Mouse (Mus musculus): Measurements from ENCODE around the gene Wrb. TPM values are rescaled to one million over a fixed set of nuclear protein-coding genes. Genes with fewer than 3 reads are reported as not detected.
"Not testable (repeated sequence)": the region's sequence is repeated elsewhere in the genome, so short reads cannot be mapped to it uniquely, and the experiment has no call there.

Gene Wrb
- polyA plus RNA-seq (2015; fragmentation: Nextera tagmentation; extraction: Ambion mirVana): 242 and 245 TPM in 2 replicates

DNA sequence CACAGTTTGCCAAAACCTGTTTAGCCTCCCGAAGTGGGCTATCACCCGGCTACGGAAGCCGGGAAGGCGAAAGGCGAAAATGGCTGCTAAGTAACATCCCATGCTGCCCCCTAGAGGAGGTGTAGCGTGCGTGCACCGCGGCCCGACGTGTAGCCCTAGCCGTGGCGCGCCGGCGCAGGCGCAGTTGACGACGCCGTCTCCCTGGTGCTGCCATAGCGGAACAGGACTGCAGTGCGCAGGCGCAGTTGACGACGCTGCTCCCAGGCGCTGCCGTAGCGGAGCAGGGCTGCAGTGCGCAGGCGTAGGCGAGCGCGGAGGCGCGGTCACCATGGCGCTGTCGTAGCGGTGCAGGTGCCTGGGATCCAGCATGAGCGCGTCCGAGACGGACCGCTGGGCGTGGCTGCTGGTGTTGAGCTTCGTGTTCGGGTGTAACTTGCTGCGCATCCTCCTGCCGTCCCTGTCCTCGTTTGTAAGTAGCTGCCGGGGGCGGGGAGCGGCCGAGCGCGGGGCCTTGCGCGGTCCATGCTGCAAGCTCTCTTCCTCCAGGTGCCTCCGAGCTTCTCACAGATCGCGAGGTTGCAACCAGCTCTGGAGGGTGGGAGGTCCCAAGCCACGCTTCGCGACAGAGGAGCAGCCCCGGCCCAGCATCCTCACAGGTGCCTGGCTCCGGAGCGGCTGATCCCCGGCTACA is at the start of gene Wrb:
Gene Wrb, plus strand, starts transcription at position 298 of the 691 bp plus-strand sequence.
- no peaks in the 10 kb centered on the region for H3K9me3 ChIP-seq (replicated peaks; ENCODE audit: control insufficient read depth, low read length, poor library complexity, severe bottlenecking)
- ATAC-seq: peak; percentile 98
- peaks cover 17% of the 10 kb centered on the region for H3K4me1 ChIP-seq (ENCODE audit: control insufficient read depth, insufficient read depth, low read length)
- H3K27me3 ChIP-seq (ENCODE audit: control insufficient read depth, insufficient read depth, low read depth, low read length): no peaks in the 10 kb centered on the region
- H3K27ac ChIP-seq (ENCODE audit: low read length): peak within 1 kb of the TSS; percentile 79
- peak within 1 kb of the TSS; percentile 87 for H3K4me2 ChIP-seq (ENCODE audit: low read length)
- WGBS: under 1% methylated on average over 68 of the region's 68 CpGs
- peak within 1 kb of the TSS; percentile 86 for H3K9ac ChIP-seq (ENCODE audit: low read depth, low read length)
- peak within 1 kb of the TSS; percentile 91 for H3K4me3 ChIP-seq (ENCODE audit: low read depth, low read length)
- no peaks in the 10 kb centered on the region for H3K36me3 ChIP-seq (ENCODE audit: control insufficient read depth, insufficient read depth, low read length)

DNA sequence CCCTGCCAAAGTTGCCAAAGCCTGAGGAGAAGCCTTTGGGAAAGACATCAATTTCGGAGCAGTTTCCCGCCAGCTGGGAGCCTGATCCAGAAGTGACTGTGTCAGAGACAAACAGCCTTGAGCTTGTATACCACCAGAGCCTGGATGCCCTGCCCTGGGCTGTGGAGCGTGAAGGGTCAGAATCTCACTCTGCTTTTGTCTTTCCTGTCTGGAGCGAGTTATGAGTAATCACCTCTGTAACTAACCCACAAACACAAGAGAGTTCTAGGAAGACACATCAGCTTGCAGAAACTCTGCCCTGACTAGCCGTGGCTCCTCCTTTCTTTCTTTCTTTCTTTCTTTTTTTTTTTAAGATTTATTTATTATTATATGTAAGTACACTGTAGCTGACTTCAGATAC is 49.2 kb upstream of the Wrb start:
- Histone ChIP-seq H3K27ac (ENCODE audit: low read length) (no peak overlapping the region), H3K9ac (ENCODE audit: low read depth, low read length) (no peak overlapping the region), H3K4me1 (ENCODE audit: control insufficient read depth, insufficient read depth, low read length) (no peaks in the 10 kb centered on the region), H3K27me3 (ENCODE audit: control insufficient read depth, insufficient read depth, low read depth, low read length) (no peaks in the 10 kb centered on the region), H3K9me3 (replicated peaks; ENCODE audit: control insufficient read depth, low read length, poor library complexity, severe bottlenecking) (no peaks in the 10 kb centered on the region), H3K4me3 (ENCODE audit: low read depth, low read length) (no peak overlapping the region), H3K4me2 (ENCODE audit: low read length) (no peak overlapping the region), H3K36me3 (ENCODE audit: control insufficient read depth, insufficient read depth, low read length) (no peaks in the 10 kb centered on the region)
- no peak for ATAC-seq
- 89% methylated on average over 5 of the region's 5 CpGs for WGBS

DNA sequence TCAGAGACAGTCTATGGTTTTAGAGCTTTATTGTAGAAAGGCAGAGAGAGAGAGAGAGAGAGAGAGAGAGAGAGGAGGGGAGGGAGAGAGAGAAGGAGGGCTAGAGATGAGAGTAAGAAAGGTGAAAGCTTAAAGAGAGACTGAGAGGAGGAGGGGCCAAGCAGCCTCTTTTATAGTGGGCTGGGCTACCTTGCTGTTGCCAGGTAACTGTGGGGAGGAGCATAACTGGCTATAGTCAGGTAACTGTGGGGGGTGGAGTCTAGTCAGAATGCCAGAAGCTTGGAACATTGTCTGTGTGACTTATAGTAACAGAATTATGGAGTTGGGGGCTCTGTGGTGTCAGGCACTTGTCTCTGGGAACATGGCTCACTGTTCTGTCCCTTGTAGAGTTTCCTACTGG is 47.4 kb upstream of the Wrb start:
- H3K4me1 ChIP-seq (ENCODE audit: control insufficient read depth, insufficient read depth, low read length); H3K27me3 ChIP-seq (ENCODE audit: control insufficient read depth, insufficient read depth, low read depth, low read length); H3K4me3 ChIP-seq (ENCODE audit: low read depth, low read length); H3K4me2 ChIP-seq (ENCODE audit: low read length); H3K9ac ChIP-seq (ENCODE audit: low read depth, low read length); H3K27ac ChIP-seq (ENCODE audit: low read length); H3K9me3 ChIP-seq (replicated peaks; ENCODE audit: control insufficient read depth, low read length, poor library complexity, severe bottlenecking); ATAC-seq; H3K36me3 ChIP-seq (ENCODE audit: control insufficient read depth, insufficient read depth, low read length): not testable (repeated sequence)

GRCm38 (mm10) chr16:96103036-96103435 is 42.2 kb upstream of the Wrb start:
- Histone ChIP-seq H3K27me3 (ENCODE audit: control insufficient read depth, insufficient read depth, low read depth, low read length) (no peaks in the 10 kb centered on the region), H3K9ac (ENCODE audit: low read depth, low read length) (no peak overlapping the region), H3K9me3 (replicated peaks; ENCODE audit: control insufficient read depth, low read length, poor library complexity, severe bottlenecking) (no peaks in the 10 kb centered on the region), H3K4me2 (ENCODE audit: low read length) (no peak overlapping the region), H3K36me3 (ENCODE audit: control insufficient read depth, insufficient read depth, low read length) (no peaks in the 10 kb centered on the region), H3K27ac (ENCODE audit: low read length) (no peak overlapping the region), H3K4me3 (ENCODE audit: low read depth, low read length) (no peak overlapping the region), H3K4me1 (ENCODE audit: control insufficient read depth, insufficient read depth, low read length) (no peaks in the 10 kb centered on the region)
- 50% methylated on average over 2 of the region's 2 CpGs for WGBS
- ATAC-seq: no peak

DNA sequence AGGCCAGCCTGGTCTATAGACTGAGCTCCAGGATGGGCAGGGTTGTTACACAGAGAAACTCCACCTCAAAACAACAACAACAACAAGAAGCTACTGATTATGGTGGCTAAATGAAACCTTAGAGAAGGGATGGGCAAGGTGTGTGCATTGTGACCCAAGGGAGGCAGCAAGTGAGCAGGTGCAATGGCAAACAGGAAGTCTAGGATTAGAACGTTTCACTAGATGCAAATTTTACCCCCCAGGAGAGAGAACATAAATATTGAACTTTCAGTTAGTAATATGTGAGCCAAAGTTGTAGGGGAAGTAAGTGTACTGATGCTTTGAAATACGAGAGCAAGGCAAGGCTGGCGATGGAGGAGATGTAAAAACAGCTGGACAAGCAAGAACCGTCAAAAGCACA is 35.5 kb upstream of the Wrb start:
- H3K9me3 ChIP-seq (replicated peaks; ENCODE audit: control insufficient read depth, low read length, poor library complexity, severe bottlenecking): no peaks in the 10 kb centered on the region
- H3K36me3 ChIP-seq (ENCODE audit: control insufficient read depth, insufficient read depth, low read length): no peaks in the 10 kb centered on the region
- ATAC-seq: no peak
- no peak overlapping the region for H3K9ac ChIP-seq (ENCODE audit: low read depth, low read length)
- H3K4me1 ChIP-seq (ENCODE audit: control insufficient read depth, insufficient read depth, low read length): no peaks in the 10 kb centered on the region
- no peak overlapping the region for H3K4me3 ChIP-seq (ENCODE audit: low read depth, low read length)
- no peaks in the 10 kb centered on the region for H3K27me3 ChIP-seq (ENCODE audit: control insufficient read depth, insufficient read depth, low read depth, low read length)
- H3K27ac ChIP-seq (ENCODE audit: low read length): no peak overlapping the region
- WGBS: 71% methylated on average over 4 of the region's 4 CpGs
- H3K4me2 ChIP-seq (ENCODE audit: low read length): no peak overlapping the region

GRCm38 (mm10) chr16:96110655-96111345 is 34.4 kb upstream of the Wrb start:
- Histone ChIP-seq H3K36me3 (ENCODE audit: control insufficient read depth, insufficient read depth, low read length) (no peaks in the 10 kb centered on the region), H3K27me3 (ENCODE audit: control insufficient read depth, insufficient read depth, low read depth, low read length) (no peaks in the 10 kb centered on the region), H3K4me2 (ENCODE audit: low read length) (no peak overlapping the region), H3K4me1 (ENCODE audit: control insufficient read depth, insufficient read depth, low read length) (no peaks in the 10 kb centered on the region), H3K9me3 (replicated peaks; ENCODE audit: control insufficient read depth, low read length, poor library complexity, severe bottlenecking) (no peaks in the 10 kb centered on the region), H3K4me3 (ENCODE audit: low read depth, low read length) (no peak overlapping the region), H3K9ac (ENCODE audit: low read depth, low read length) (no peak overlapping the region), H3K27ac (ENCODE audit: low read length) (no peak overlapping the region)
- 93% methylated on average over 5 of the region's 5 CpGs for WGBS
- no peak for ATAC-seq

GRCm38 (mm10) chr16:96112769-96113168 is 32.4 kb upstream of the Wrb start:
- H3K9ac ChIP-seq (ENCODE audit: low read depth, low read length): no peak overlapping the region
- no peaks in the 10 kb centered on the region for H3K36me3 ChIP-seq (ENCODE audit: control insufficient read depth, insufficient read depth, low read length)
- 50% methylated on average over 2 of the region's 2 CpGs for WGBS
- no peaks in the 10 kb centered on the region for H3K4me1 ChIP-seq (ENCODE audit: control insufficient read depth, insufficient read depth, low read length)
- no peaks in the 10 kb centered on the region for H3K27me3 ChIP-seq (ENCODE audit: control insufficient read depth, insufficient read depth, low read depth, low read length)
- no peak overlapping the region for H3K4me2 ChIP-seq (ENCODE audit: low read length)
- no peak overlapping the region for H3K4me3 ChIP-seq (ENCODE audit: low read depth, low read length)
- no peaks in the 10 kb centered on the region for H3K9me3 ChIP-seq (replicated peaks; ENCODE audit: control insufficient read depth, low read length, poor library complexity, severe bottlenecking)
- no peak overlapping the region for H3K27ac ChIP-seq (ENCODE audit: low read length)
- ATAC-seq: no peak

- WGBS: 48% methylated on average over 4 of the region's 4 CpGs
- Histone ChIP-seq H3K27ac (ENCODE audit: low read length) (no peak overlapping the region), H3K9ac (ENCODE audit: low read depth, low read length) (no peak overlapping the region), H3K36me3 (ENCODE audit: control insufficient read depth, insufficient read depth, low read length) (no peaks in the 10 kb centered on the region), H3K4me3 (ENCODE audit: low read depth, low read length) (no peak overlapping the region), H3K27me3 (ENCODE audit: control insufficient read depth, insufficient read depth, low read depth, low read length) (no peaks in the 10 kb centered on the region), H3K9me3 (replicated peaks; ENCODE audit: control insufficient read depth, low read length, poor library complexity, severe bottlenecking) (no peaks in the 10 kb centered on the region), H3K4me2 (ENCODE audit: low read length) (no peak overlapping the region), H3K4me1 (ENCODE audit: control insufficient read depth, insufficient read depth, low read length) (no peaks in the 10 kb centered on the region)
- ATAC-seq: no peak
These were observed 30.5 kb upstream of the Wrb start for GRCm38 (mm10) chr16:96114729-96115128.

DNA sequence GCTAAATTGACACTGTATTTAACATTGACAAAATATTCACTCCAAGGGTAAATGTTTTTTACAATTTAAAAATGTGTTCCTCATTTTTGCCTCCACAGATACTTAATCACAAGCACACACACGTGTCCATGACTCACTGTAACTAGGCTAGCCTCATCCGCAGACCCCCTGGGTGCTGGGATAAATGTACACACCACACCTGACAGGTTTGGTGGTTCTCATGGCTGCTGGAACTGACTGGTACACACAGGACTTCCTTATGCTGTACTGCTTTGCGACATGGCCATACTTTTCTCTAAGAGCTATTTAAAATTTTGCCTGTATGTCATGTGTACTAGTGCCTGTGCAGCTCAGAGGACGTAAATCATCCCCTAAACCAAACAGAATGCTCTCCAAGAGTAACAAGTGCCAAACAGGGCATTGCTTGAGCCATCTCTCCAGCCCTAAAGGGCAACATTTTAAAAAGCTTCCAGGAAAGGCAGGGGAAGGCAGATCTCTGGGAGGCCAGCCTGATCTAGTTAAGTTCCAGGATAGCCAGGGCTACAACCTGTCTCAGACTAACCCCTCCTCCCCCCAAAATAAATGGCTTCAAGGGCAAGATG is 25.1 kb upstream of the Wrb start:
- ATAC-seq: no peak
- Histone ChIP-seq H3K4me2 (ENCODE audit: low read length) (no peak overlapping the region), H3K4me3 (ENCODE audit: low read depth, low read length) (no peak overlapping the region), H3K9me3 (replicated peaks; ENCODE audit: control insufficient read depth, low read length, poor library complexity, severe bottlenecking) (no peaks in the 10 kb centered on the region), H3K27ac (ENCODE audit: low read length) (no peak overlapping the region), H3K9ac (ENCODE audit: low read depth, low read length) (no peak overlapping the region), H3K36me3 (ENCODE audit: control insufficient read depth, insufficient read depth, low read length) (peaks cover 32% of the 10 kb centered on the region), H3K27me3 (ENCODE audit: control insufficient read depth, insufficient read depth, low read depth, low read length) (no peaks in the 10 kb centered on the region), H3K4me1 (ENCODE audit: control insufficient read depth, insufficient read depth, low read length) (peaks cover 5% of the 10 kb centered on the region)
- 71% methylated on average over 4 of the region's 4 CpGs for WGBS

Data from midbrain, embryonic 16.5 days (tissue).